Mouse (Mus musculus): ENCODE measurements around the gene Ccdc171. TPM values are rescaled to one million over a fixed set of nuclear protein-coding genes. Genes with fewer than 3 reads are reported as not detected.

Gene Ccdc171
- total RNA-seq, 2 experiments from 2014 or later: 3.3 to 3.5 TPM

Other genes starting within 250 kb of the Ccdc171 start
- 10 to 100 TPM; 16.7 to 22.3 TPM for gene Ttc39b, start 201.3 kb upstream of the Ccdc171 start, total RNA-seq (2021)
- 10 to 100 TPM; 33.4 to 39.2 TPM for gene Snapc3, start 107.8 kb upstream of the Ccdc171 start, total RNA-seq (2021)
- gene Psip1, start 39.1 kb upstream of the Ccdc171 start, total RNA-seq (2021): 10 to 100 TPM; 79.9 to 95.3 TPM

All from adrenal gland, postnatal 4 days (tissue).